ENCODE assay signal across 33 mouse cellular contexts in genomic region chr10:63786390-63786789, GRCm38 (mm10).
"Had no signal": no experiment of that assay in that cellular context is flagged by ENCODE, and none has a peak within 500 bp of the region (broad histone marks: within the 10 kb centered on the region; RNA-seq: fewer than 3 reads in every experiment).

No protein-coding gene starts in this region.

- ATAC-seq: liver, embryonic 12.5 days; liver, postnatal 0 days; lung, postnatal 0 days; midbrain, embryonic 13.5 days; midbrain, embryonic 15.5 days; midbrain, embryonic 16.5 days had no signal

- DNase-seq: left cerebral cortex, postnatal 4 days; liver; liver, embryonic 13.5 days; liver, postnatal 0 days; lung, adult 18-20 months; lung, adult 2 months; lung, embryonic 14.5 days; lung, postnatal 10 days; lung, postnatal 14 days; lung, postnatal 36 days; lung, postnatal 4 days; midbrain, embryonic 14.5 days had no signal

- H3K27ac ChIP-seq: left cerebral cortex, adult 2 months; limb, embryonic 12.5 days; limb, embryonic 13.5 days; limb, embryonic 15.5 days; liver, embryonic 12.5 days; liver, embryonic 13.5 days; liver, embryonic 14.5 days; liver, embryonic 15.5 days; lung, embryonic 15.5 days; macrophage; midbrain, embryonic 10.5 days; midbrain, embryonic 12.5 days; midbrain, embryonic 13.5 days; midbrain, embryonic 15.5 days; neural tube, embryonic 12.5 days; neural tube, embryonic 13.5 days had no signal

- H3K9me3 ChIP-seq: limb, embryonic 12.5 days; limb, embryonic 13.5 days; limb, embryonic 15.5 days; liver, embryonic 12.5 days; liver, embryonic 13.5 days; liver, embryonic 15.5 days; lung, embryonic 15.5 days; midbrain, embryonic 10.5 days; midbrain, embryonic 12.5 days; midbrain, embryonic 13.5 days; midbrain, embryonic 15.5 days; neural tube, embryonic 12.5 days; neural tube, embryonic 13.5 days had no signal

- H3K4me3 ChIP-seq: left cerebral cortex, adult 2 months; limb, embryonic 12.5 days; limb, embryonic 13.5 days; limb, embryonic 15.5 days; liver, embryonic 12.5 days; liver, embryonic 13.5 days; liver, embryonic 15.5 days; lung, embryonic 15.5 days; megakaryocyte, embryonic 14.5 days; midbrain, embryonic 10.5 days; midbrain, embryonic 12.5 days; midbrain, embryonic 13.5 days; midbrain, embryonic 15.5 days; myocyte; neural tube, embryonic 12.5 days; neural tube, embryonic 13.5 days had no signal

- H3K4me1 ChIP-seq: limb, embryonic 12.5 days; limb, embryonic 13.5 days; limb, embryonic 15.5 days; liver, embryonic 12.5 days; liver, embryonic 13.5 days; liver, embryonic 15.5 days; lung, embryonic 15.5 days; megakaryocyte, embryonic 14.5 days; midbrain, embryonic 10.5 days; midbrain, embryonic 12.5 days; midbrain, embryonic 13.5 days; midbrain, embryonic 15.5 days; neural tube, embryonic 12.5 days; neural tube, embryonic 13.5 days had no signal

- H3K9ac ChIP-seq: limb, embryonic 12.5 days; limb, embryonic 13.5 days; limb, embryonic 15.5 days; liver, embryonic 12.5 days; liver, embryonic 13.5 days; liver, embryonic 14.5 days; liver, embryonic 15.5 days; liver, postnatal 0 days; lung, embryonic 14.5 days; lung, embryonic 15.5 days; midbrain, embryonic 12.5 days; midbrain, embryonic 13.5 days; midbrain, embryonic 15.5 days; neural tube, embryonic 12.5 days; neural tube, embryonic 13.5 days had no signal

- H3K36me3 ChIP-seq: limb, embryonic 12.5 days; limb, embryonic 13.5 days; limb, embryonic 15.5 days; liver, embryonic 12.5 days; liver, embryonic 13.5 days; liver, embryonic 15.5 days; lung, embryonic 15.5 days; midbrain, embryonic 10.5 days; midbrain, embryonic 12.5 days; midbrain, embryonic 13.5 days; midbrain, embryonic 15.5 days; neural tube, embryonic 12.5 days; neural tube, embryonic 13.5 days had no signal

- H3K27me3 ChIP-seq: limb, embryonic 12.5 days; limb, embryonic 13.5 days; limb, embryonic 15.5 days; liver, embryonic 12.5 days; liver, embryonic 13.5 days; liver, embryonic 15.5 days; lung, embryonic 15.5 days; megakaryocyte, embryonic 14.5 days; midbrain, embryonic 12.5 days; midbrain, embryonic 13.5 days; midbrain, embryonic 15.5 days; neural tube, embryonic 12.5 days; neural tube, embryonic 13.5 days had no signal

- H3K4me2 ChIP-seq: limb, embryonic 12.5 days; limb, embryonic 13.5 days; limb, embryonic 15.5 days; liver, embryonic 11.5 days; liver, embryonic 12.5 days; liver, embryonic 13.5 days; liver, embryonic 15.5 days; lung, embryonic 14.5 days; lung, embryonic 15.5 days; midbrain, embryonic 11.5 days; midbrain, embryonic 12.5 days; midbrain, embryonic 13.5 days; midbrain, embryonic 15.5 days; neural tube, embryonic 12.5 days; neural tube, embryonic 13.5 days had no signal
